Mouse (Mus musculus) liver, embryonic 11.5 days (tissue): ENCODE results near the gene Zfp488. TPM values are rescaled to one million over a fixed set of nuclear protein-coding genes. Genes with fewer than 3 reads are reported as not detected.
A peak's percentile ranks its signal among the peaks of the same experiment; 100 is the strongest.

ENCODE experiments used
- ATAC-seq: fragments of 200-750 bp; cut with Nextera tagmentation; replicated peaks from 2 replicates; pipeline ENCODE4 v1.8.0; 2017; ENCODE audit warnings: moderate number of reproducible peaks, mild to moderate bottlenecking, moderate TSS enrichment, moderate library complexity; ENCODE audit not compliant: low FRiP score
- DNase-seq: peaks from one replicate; pipeline ENCODE4 v3.0.0-alpha.2; 2017; ENCODE audit warnings: low spot score
- H3K27ac ChIP-seq: fragments of 300-500 bp; sonication (generic); 2 replicates; pipeline ENCODE4 v1.5.1; 2014; ENCODE audit warnings: mild to moderate bottlenecking, low read depth, low read length, control low read depth
- H3K27me3 ChIP-seq: fragments of 300-500 bp; sonication (generic); replicated peaks from 2 replicates; pipeline ENCODE4 v1.6.1; 2014; ENCODE audit warnings: low read length, mixed read lengths; ENCODE audit not compliant: control insufficient read depth, insufficient read depth
- H3K36me3 ChIP-seq: fragments of 300-500 bp; sonication (generic); 2 replicates; pipeline ENCODE4 v1.6.1; 2014; ENCODE audit warnings: mild to moderate bottlenecking, low read length, moderate library complexity, mixed read lengths; ENCODE audit not compliant: control insufficient read depth, insufficient read depth
- H3K4me1 ChIP-seq: fragments of 300-500 bp; sonication (generic); replicated peaks from 2 replicates; pipeline ENCODE4 v1.6.1; 2014; ENCODE audit warnings: low read length, mixed read lengths; ENCODE audit not compliant: control insufficient read depth, insufficient read depth
- H3K4me2 ChIP-seq: fragments of 300-500 bp; sonication (generic); 2 replicates; pipeline ENCODE4 v1.6.1; 2014; ENCODE audit warnings: mild to moderate bottlenecking, control low read depth, moderate library complexity
- H3K4me3 ChIP-seq: fragments of 300-500 bp; sonication (generic); 2 replicates; pipeline ENCODE4 v1.5.1; 2014; ENCODE audit warnings: low read depth, low read length, control low read depth
- H3K9ac ChIP-seq: fragments of 300-500 bp; sonication (generic); 2 replicates; pipeline ENCODE4 v1.6.1; 2014; ENCODE audit warnings: low read depth, low read length, control low read depth
- H3K9me3 ChIP-seq: fragments of 300-500 bp; sonication (generic); 2 replicates; pipeline ENCODE4 v1.6.1; 2016; ENCODE audit warnings: low read length, inconsistent platforms, mixed read lengths; ENCODE audit not compliant: control insufficient read depth
- WGBS: fragments of 180-500 bp; shearing (Covaris S2); extraction: QIAGEN DNeasy Blood & Tissue Kit; methylation state at CpG from one replicate; pipeline ENCODE4 v1.1.7; 2014; 5-methylcytosine and 5-hydroxymethylcytosine counted together
- polyA plus RNA-seq: library from polyadenylated mRNA; unstranded; fragments of >200 nt; fragmentation: Nextera tagmentation; extraction: Ambion mirVana; gene quantifications from 2 replicates; pipeline ENCODE4 v1.2.1, GENCODE M21; 2014

Zfp488 gene
- polyA plus RNA-seq, 1 experiment from 2014 or later: 0.08 TPM

DNA sequence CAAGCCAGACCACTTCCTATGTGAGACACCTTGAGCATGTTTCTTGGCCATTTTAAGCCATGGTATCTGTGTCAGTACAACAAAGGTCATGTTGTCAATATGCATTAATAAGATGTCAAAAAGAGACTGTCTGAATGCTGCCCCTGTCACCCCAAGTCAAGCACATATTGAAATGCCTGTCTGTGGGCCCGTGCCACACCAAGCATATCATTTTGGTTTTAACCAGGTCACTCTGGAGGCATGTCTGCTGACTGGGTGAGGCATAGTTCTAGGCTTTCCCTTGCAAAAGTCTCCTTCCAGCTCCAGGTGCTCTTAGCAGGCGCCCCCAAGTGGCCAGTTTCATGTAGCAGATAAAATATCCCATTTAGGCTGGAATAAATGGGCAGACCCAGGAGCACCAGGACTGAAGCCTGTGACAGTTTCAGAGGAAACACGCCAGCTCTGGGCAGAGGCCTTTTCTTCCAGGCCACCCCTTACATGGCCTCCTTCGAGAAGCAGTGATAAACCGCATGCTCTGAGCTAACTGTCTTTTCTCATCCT lies 44.7 kb downstream of the Zfp488 start:
- no peak for ATAC-seq
- Histone ChIP-seq H3K4me3 (no peak overlapping the region), H3K9ac (no peak overlapping the region), H3K4me2 (no peak overlapping the region), H3K27me3 (peaks cover 20% of the 10 kb centered on the region), H3K4me1 (no peaks in the 10 kb centered on the region), H3K27ac (no peak overlapping the region), H3K36me3 (no peaks in the 10 kb centered on the region), H3K9me3 (no peaks in the 10 kb centered on the region)
- 34% methylated on average over 5 of the region's 5 CpGs for WGBS
- no peak for DNase-seq

DNA sequence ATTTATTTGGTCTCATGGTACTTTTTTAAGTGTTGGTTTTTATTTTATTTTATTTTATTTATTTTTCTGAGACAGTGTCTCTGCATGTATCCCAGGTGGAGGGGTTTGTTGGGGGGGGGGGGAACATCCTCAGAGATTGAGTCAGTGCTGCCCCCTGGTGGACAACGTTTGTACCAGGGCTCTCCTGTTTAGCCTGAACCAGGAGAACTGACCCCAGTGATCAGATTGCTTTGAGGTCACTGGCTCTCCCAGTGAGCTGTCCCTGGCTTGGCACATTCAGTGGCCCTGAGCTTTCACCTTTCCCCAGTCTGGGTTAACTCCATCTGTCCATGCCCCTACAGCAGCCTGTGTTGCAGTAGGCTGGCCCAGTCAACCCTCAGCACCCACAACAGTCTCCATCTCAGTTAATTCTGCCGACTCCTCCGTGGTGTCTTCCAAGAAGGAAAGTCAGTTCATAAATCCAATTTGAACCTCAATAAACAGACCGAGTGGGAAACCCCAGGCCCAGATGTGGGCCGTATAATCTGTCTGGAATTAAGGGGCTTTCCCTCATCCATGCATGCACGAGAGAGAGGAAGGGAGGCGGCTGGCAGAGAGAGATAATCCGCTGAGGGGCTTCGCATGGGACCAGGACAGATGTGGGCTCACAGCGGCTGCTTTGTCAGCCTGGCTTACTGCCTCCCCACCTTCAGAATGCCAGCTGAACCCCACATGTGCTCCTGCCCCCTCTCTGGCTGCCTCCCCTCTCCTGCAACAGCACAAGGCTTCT lies 45.4 kb downstream of the Zfp488 start:
- 44% methylated on average over 10 of the region's 10 CpGs for WGBS
- no peaks in the 10 kb centered on the region for H3K36me3 ChIP-seq
- ATAC-seq (no peak), DNase-seq (no peak)
- no peak overlapping the region for H3K27ac ChIP-seq
- H3K4me2 ChIP-seq: no peak overlapping the region
- H3K9ac ChIP-seq: no peak overlapping the region
- peaks cover 20% of the 10 kb centered on the region for H3K27me3 ChIP-seq
- no peaks in the 10 kb centered on the region for H3K4me1 ChIP-seq
- no peak overlapping the region for H3K4me3 ChIP-seq
- H3K9me3 ChIP-seq: no peaks in the 10 kb centered on the region

DNA sequence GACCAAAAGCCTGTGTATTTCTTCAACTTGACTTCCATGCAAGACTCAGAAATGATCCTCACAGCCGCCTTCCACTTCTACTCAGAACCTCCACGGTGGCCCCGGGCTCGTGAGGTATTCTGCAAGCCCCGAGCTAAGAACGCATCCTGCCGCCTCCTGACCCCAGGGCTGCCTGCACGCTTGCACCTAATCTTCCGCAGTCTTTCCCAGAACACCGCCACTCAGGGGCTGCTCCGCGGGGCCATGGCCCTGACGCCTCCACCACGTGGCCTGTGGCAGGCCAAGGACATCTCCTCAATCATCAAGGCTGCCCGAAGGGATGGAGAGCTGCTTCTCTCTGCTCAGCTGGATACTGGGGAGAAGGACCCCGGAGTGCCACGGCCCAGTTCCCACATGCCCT lies 46.7 kb downstream of the Zfp488 start:
- 32% methylated on average over 17 of the region's 17 CpGs for WGBS
- Histone ChIP-seq H3K4me2 (no peak overlapping the region), H3K9me3 (no peaks in the 10 kb centered on the region), H3K4me1 (no peaks in the 10 kb centered on the region), H3K36me3 (no peaks in the 10 kb centered on the region), H3K27me3 (peaks cover 20% of the 10 kb centered on the region), H3K4me3 (no peak overlapping the region), H3K27ac (no peak overlapping the region), H3K9ac (no peak overlapping the region)
- ATAC-seq: no peak
- no peak for DNase-seq

DNA sequence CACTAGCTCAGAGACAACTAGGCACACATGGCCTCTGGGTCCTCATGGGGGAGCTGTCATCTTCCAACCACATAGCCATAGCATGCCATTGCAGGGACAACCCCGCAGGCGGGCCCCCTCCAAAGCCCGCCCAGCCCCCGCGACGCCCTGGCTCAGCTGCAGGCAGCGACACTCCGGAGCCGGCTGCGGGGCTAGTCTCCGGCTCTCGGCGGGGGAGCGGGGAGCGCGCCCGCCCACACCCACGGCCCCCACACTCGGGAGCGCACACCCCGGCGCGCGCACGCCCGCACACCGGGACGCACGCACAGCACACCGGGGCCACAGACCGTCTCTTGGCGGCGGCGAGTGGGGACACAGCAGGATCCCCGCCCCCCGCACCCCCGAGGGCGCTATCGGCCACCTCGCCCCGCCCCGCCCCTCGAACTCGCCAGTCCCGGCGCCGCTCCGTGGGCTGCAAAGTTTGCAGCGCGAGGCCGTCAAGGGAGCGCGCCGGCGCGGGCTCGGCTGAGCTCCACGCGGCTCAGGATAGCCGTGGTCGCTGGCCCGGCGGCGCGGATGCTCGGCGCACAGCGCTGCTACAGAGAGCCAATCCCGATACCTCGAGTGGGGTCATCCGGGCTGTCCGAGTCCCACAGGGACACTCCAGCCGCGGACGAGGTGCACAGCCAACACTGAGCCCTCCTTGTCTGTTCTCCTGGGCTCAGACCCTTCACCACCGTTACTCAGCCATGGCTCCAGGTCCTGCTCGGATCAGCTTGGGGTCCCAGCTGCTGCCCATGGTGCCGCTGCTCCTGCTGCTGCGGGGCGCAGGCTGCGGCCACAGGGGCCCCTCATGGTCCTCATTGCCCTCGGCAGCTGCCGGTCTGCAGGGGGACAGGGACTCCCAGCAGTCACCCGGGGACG lies 55.1 kb downstream of the Zfp488 start, which contains the start of gene Gdf10:
TSS of gene Gdf10 (plus strand) at position 420 of the 903 bp plus-strand sequence.
- ATAC-seq: peak; percentile 47; the same call in 1 of the 2 replicates
- Histone ChIP-seq H3K9me3 (no peaks in the 10 kb centered on the region), H3K27ac (peak within 1 kb of the TSS; percentile 48; the same call in 1 of the 2 replicates), H3K36me3 (no peaks in the 10 kb centered on the region), H3K4me1 (no peaks in the 10 kb centered on the region), H3K4me2 (peak within 1 kb of the TSS; percentile 70), H3K4me3 (peak within 1 kb of the TSS; percentile 49), H3K9ac (peak within 1 kb of the TSS; percentile 57), H3K27me3 (peaks cover 66% of the 10 kb centered on the region)
- peak; percentile 39 for DNase-seq
- WGBS: 2% methylated on average over 78 of the region's 85 CpGs

DNA sequence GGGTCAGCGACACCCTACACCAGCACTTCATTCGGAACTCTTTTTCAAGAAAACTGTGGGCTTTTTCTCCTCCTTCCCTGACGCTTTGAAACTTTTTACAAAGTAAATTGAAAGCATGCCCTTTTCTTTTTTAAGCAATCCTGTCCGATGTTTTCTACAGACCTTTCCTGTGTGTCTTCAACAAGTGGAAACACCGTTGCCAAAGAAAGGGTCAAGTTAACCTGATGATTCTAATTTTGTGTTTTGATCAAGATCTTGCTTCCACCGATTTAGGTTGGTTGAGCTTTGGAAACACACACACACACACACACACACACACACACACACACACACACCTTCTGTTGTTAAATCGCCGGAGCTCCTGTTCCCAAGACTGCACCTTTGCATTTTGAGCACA lies 55.8 kb downstream of the Zfp488 start:
- ATAC-seq (no peak), DNase-seq (no peak)
- no peak overlapping the region for H3K9ac ChIP-seq
- H3K4me1 ChIP-seq: no peaks in the 10 kb centered on the region
- 25% methylated on average over 8 of the region's 8 CpGs for WGBS
- no peaks in the 10 kb centered on the region for H3K36me3 ChIP-seq
- H3K27me3 ChIP-seq: peaks cover 66% of the 10 kb centered on the region
- H3K4me2 ChIP-seq: peak overlapping the region; percentile 70
- H3K27ac ChIP-seq: no peak overlapping the region
- no peaks in the 10 kb centered on the region for H3K9me3 ChIP-seq
- H3K4me3 ChIP-seq: peak overlapping the region; percentile 49

DNA sequence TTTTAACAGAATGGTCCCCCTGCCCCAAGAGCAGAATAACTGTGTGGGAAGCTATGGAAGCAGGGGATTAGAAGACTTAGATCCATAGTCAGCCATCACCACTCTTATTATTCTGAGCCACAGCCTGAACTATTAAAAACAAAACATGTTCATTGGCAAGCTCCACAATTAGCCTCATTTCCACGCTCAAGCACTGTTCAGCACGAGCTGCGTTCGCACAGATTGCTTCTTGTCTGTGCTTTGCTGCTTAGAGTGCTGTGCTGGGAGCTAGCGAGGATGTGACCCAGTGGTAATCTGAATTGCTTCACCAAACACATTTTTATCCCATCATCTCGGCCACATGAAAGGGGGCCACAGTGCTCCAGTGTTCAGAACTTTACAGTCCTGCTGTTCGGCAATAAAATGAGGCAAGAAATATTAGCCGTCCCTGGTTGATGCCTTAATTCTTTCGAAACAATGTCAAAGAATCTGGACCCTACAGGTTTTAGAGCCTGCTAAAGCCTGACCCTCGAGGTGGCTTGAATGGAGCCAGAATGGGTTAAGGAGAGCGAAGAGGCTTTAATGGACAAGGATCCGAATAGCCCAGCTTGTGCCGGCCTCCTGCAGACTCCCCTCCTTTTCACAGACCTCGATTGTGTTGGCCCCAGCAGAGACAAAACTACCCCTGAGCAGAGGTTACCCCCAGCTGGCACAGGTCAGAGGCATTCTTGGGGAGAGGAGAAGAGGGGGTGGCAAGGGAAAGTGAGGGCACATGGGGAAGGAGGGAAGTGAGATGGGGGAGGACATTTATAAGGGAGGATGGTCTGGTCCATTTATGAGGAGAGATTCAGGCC lies 57.6 kb downstream of the Zfp488 start:
- H3K4me2 ChIP-seq: no peak overlapping the region
- no peak for ATAC-seq
- 58% methylated on average over 14 of the region's 14 CpGs for whole genome bisulfite sequencing

More for the DNA sequence above, 57.6 kb downstream of the Zfp488 start:
- no peak for DNase-seq
- Histone ChIP-seq H3K27me3 (peaks cover 59% of the 10 kb centered on the region), H3K4me3 (no peak overlapping the region), H3K9ac (no peak overlapping the region), H3K9me3 (no peaks in the 10 kb centered on the region), H3K27ac (no peak overlapping the region), H3K4me1 (no peaks in the 10 kb centered on the region), H3K36me3 (no peaks in the 10 kb centered on the region)
